Mouse (Mus musculus): Measurements from ENCODE around the gene Slu7.

Gene Slu7

GRCm38 (mm10) chr11:43452266-43452665 lies 18.7 kb downstream of the Slu7 start:
- H3K36me3 ChIP-seq (ENCODE audit: control insufficient read depth, insufficient read depth, low read length, poor library complexity, severe bottlenecking): no peaks in the 10 kb centered on the region
- H3K27me3 ChIP-seq (ENCODE audit: control insufficient read depth, insufficient read depth, low read length, poor library complexity, severe bottlenecking): no peaks in the 10 kb centered on the region
- no peak for DNase-seq (ENCODE audit: low read depth, low spot score)

- Histone ChIP-seq H3K36me3 (ENCODE audit: control insufficient read depth, insufficient read depth, low read length, poor library complexity, severe bottlenecking) (no peaks in the 10 kb centered on the region), H3K27me3 (ENCODE audit: control insufficient read depth, insufficient read depth, low read length, poor library complexity, severe bottlenecking) (no peaks in the 10 kb centered on the region)
- DNase-seq (ENCODE audit: low read depth, low spot score): no peak
Measured at GRCm38 (mm10) chr11:43463204-43463603, 29.7 kb downstream of the Slu7 start.

DNA sequence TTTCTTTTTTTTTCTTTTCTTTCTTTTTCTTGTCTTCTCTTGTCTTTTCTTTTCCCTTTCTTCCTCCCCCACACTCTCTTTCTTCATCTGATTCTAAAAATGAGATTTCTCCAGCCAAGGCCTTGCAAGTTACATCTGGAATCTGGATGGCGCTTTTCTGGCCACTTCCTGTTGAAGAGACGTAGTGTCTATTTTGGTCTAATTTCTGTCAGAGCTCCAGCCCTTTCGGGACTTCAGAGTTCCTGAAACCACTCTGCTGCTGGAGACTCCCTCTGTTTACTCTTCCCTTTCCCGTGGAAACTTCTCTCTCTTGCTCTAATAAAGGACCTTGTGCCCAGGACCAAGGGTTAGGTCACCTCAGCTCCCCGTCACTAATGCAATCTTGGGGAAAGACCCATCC lies 36.6 kb downstream of the Slu7 start:
- Histone ChIP-seq H3K27me3 (ENCODE audit: control insufficient read depth, insufficient read depth, low read length, poor library complexity, severe bottlenecking) (no peaks in the 10 kb centered on the region), H3K36me3 (ENCODE audit: control insufficient read depth, insufficient read depth, low read length, poor library complexity, severe bottlenecking) (no peaks in the 10 kb centered on the region)
- no peak for DNase-seq (ENCODE audit: low read depth, low spot score)

GRCm38 (mm10) chr11:43470881-43471820 lies 37.6 kb downstream of the Slu7 start:
- no peaks in the 10 kb centered on the region for H3K27me3 ChIP-seq (ENCODE audit: control insufficient read depth, insufficient read depth, low read length, poor library complexity, severe bottlenecking)
- DNase-seq (ENCODE audit: low read depth, low spot score): no peak

GRCm38 (mm10) chr11:43473115-43473514 lies 39.6 kb downstream of the Slu7 start:
- Histone ChIP-seq H3K27me3 (ENCODE audit: control insufficient read depth, insufficient read depth, low read length, poor library complexity, severe bottlenecking) (no peaks in the 10 kb centered on the region), H3K36me3 (ENCODE audit: control insufficient read depth, insufficient read depth, low read length, poor library complexity, severe bottlenecking) (no peaks in the 10 kb centered on the region)
- no peak for DNase-seq (ENCODE audit: low read depth, low spot score)

More at GRCm38 (mm10) chr11:43470881-43471820, 37.6 kb downstream of the Slu7 start:
- no peaks in the 10 kb centered on the region for H3K36me3 ChIP-seq (ENCODE audit: control insufficient read depth, insufficient read depth, low read length, poor library complexity, severe bottlenecking)

- Histone ChIP-seq H3K36me3 (ENCODE audit: control insufficient read depth, insufficient read depth, low read length, poor library complexity, severe bottlenecking) (no peaks in the 10 kb centered on the region), H3K27me3 (ENCODE audit: control insufficient read depth, insufficient read depth, low read length, poor library complexity, severe bottlenecking) (no peaks in the 10 kb centered on the region)
- DNase-seq (ENCODE audit: low read depth, low spot score): no peak
Measured at GRCm38 (mm10) chr11:43473635-43474224, 40.2 kb downstream of the Slu7 start.

- DNase-seq (ENCODE audit: low read depth, low spot score): peak; percentile 42
- H3K36me3 ChIP-seq (ENCODE audit: control insufficient read depth, insufficient read depth, low read length, poor library complexity, severe bottlenecking): no peaks in the 10 kb centered on the region
- no peaks in the 10 kb centered on the region for H3K27me3 ChIP-seq (ENCODE audit: control insufficient read depth, insufficient read depth, low read length, poor library complexity, severe bottlenecking)
Measured at GRCm38 (mm10) chr11:43474225-43474774, 40.8 kb downstream of the Slu7 start, which contains the start of gene C1qtnf2. TSS of gene C1qtnf2 (plus strand) at chr11:43474276.

DNA sequence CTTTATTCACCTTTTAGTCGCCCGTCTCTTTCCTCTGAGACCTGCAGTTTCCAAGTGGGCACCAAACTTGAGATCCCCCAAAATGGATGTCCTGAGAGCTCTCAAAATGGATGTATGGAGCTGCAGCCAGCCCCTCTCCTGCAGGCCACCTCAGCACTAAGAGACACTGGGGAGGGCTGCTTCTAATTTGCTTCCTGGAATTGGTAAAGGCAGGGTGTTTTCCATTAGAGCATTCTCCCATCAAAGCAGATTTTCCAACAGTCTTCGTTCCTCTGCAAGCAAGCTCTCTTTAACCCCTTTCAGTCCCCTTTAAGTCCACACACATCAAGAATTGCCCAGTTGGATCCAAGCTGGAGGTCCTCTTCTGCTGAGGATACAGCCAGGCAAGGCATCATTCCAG lies 45.8 kb downstream of the Slu7 start:
- DNase-seq (ENCODE audit: low read depth, low spot score): no peak
- no peaks in the 10 kb centered on the region for H3K36me3 ChIP-seq (ENCODE audit: control insufficient read depth, insufficient read depth, low read length, poor library complexity, severe bottlenecking)
- no peaks in the 10 kb centered on the region for H3K27me3 ChIP-seq (ENCODE audit: control insufficient read depth, insufficient read depth, low read length, poor library complexity, severe bottlenecking)

- no peak for DNase-seq (ENCODE audit: low read depth, low spot score)
- no peaks in the 10 kb centered on the region for H3K36me3 ChIP-seq (ENCODE audit: control insufficient read depth, insufficient read depth, low read length, poor library complexity, severe bottlenecking)
- no peaks in the 10 kb centered on the region for H3K27me3 ChIP-seq (ENCODE audit: control insufficient read depth, insufficient read depth, low read length, poor library complexity, severe bottlenecking)
Measured at GRCm38 (mm10) chr11:43480561-43480960, 47.0 kb downstream of the Slu7 start.

GRCm38 (mm10) chr11:43481672-43482522 lies 48.4 kb downstream of the Slu7 start:
- no peak for DNase-seq (ENCODE audit: low read depth, low spot score)
- no peaks in the 10 kb centered on the region for H3K36me3 ChIP-seq (ENCODE audit: control insufficient read depth, insufficient read depth, low read length, poor library complexity, severe bottlenecking)
- no peaks in the 10 kb centered on the region for H3K27me3 ChIP-seq (ENCODE audit: control insufficient read depth, insufficient read depth, low read length, poor library complexity, severe bottlenecking)

- DNase-seq (ENCODE audit: low read depth, low spot score): no peak
- Histone ChIP-seq H3K27me3 (ENCODE audit: control insufficient read depth, insufficient read depth, low read length, poor library complexity, severe bottlenecking) (no peaks in the 10 kb centered on the region), H3K36me3 (ENCODE audit: control insufficient read depth, insufficient read depth, low read length, poor library complexity, severe bottlenecking) (no peaks in the 10 kb centered on the region)
Measured at GRCm38 (mm10) chr11:43483122-43483792, 49.7 kb downstream of the Slu7 start.

- DNase-seq (ENCODE audit: low read depth, low spot score): no peak
- no peaks in the 10 kb centered on the region for H3K36me3 ChIP-seq (ENCODE audit: control insufficient read depth, insufficient read depth, low read length, poor library complexity, severe bottlenecking)
- no peaks in the 10 kb centered on the region for H3K27me3 ChIP-seq (ENCODE audit: control insufficient read depth, insufficient read depth, low read length, poor library complexity, severe bottlenecking)
Measured at GRCm38 (mm10) chr11:43484057-43484456, 50.5 kb downstream of the Slu7 start.

DNA sequence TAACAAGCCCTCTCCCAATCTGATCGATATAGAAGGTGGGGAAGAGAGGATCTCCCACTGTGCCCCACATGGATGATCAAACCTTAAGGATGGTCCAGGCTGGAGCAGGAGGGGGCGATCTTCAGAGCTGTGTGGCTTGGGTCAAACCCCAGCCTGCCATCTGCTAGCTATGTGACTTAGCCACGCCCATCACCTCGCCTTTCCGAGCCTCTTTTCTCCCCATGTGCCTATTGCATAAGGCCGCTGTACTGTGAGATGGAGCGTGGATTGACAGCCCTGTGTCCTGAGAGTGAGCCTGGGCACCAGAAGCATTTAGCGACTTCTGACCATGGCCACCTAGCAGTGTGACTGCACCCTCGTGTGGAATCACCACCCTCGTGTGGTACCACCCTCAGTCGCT lies 51.1 kb downstream of the Slu7 start:
- no peaks in the 10 kb centered on the region for H3K27me3 ChIP-seq (ENCODE audit: control insufficient read depth, insufficient read depth, low read length, poor library complexity, severe bottlenecking)
- no peak for DNase-seq (ENCODE audit: low read depth, low spot score)
- no peaks in the 10 kb centered on the region for H3K36me3 ChIP-seq (ENCODE audit: control insufficient read depth, insufficient read depth, low read length, poor library complexity, severe bottlenecking)

DNA sequence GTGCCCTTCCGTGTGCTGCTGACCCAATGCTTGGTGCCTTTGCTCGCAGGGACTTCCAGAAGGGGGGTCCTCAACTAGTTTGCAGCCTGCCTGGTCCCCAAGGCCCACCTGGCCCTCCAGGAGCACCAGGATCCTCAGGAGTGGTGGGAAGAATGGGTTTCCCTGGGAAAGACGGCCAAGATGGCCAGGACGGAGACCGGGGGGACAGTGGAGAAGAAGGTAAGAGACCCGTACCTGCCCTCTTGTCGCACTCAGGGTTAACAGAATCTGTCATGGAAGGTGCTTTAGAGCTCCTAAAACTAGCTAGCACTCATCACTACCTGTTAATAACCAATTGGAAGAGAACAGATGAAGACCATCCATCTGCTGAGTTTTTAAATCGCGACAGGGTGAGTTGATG lies 52.3 kb downstream of the Slu7 start:
- Histone ChIP-seq H3K27me3 (ENCODE audit: control insufficient read depth, insufficient read depth, low read length, poor library complexity, severe bottlenecking) (no peaks in the 10 kb centered on the region), H3K36me3 (ENCODE audit: control insufficient read depth, insufficient read depth, low read length, poor library complexity, severe bottlenecking) (no peaks in the 10 kb centered on the region)
- DNase-seq (ENCODE audit: low read depth, low spot score): no peak

Measured in splenic B cell, adult 2 months (primary cell).